Mouse (Mus musculus): ENCODE results near the gene Fam189a1.

The Fam189a1 gene

DNA sequence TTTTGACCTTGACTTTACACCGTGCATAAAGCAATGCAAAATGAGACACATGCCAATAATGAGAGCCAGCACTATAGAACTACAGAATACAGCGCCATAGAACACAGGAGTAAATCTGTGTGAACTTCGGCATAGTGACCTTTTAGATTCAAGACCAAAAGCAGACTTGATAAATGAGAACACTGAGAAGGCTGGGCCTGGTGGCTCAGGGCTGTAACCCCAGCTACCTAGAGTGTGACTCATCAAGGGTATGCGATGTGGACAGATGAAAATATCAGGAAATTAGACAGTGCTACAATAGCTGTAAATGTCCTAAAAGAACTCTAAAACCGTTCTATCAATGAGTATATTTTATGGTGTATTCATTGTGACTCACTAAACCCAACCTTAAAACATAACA, 276.0 kb downstream of the Fam189a1 start:
- no peak for DNase-seq (ENCODE audit: low spot score)

DNA sequence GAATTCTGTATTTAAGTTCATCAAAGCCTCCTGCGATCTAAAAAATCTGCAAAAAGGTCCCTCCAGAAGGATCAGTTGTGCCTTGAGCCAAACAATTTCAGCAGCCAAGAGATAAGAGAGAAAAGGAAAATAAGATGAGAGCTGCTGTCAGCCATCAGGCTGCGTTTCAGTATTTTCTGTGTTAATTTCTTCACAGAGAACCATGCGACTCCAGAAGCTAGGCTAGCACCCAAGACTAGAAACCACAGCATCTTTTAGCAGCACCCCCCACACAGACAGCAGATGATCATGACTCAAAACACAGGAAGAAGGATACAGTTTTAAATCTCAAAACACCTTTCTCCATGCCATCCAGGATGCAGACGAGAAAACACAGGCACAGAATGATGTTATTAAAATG, 281.4 kb downstream of the Fam189a1 start:
- DNase-seq (ENCODE audit: low spot score): no peak

DNA sequence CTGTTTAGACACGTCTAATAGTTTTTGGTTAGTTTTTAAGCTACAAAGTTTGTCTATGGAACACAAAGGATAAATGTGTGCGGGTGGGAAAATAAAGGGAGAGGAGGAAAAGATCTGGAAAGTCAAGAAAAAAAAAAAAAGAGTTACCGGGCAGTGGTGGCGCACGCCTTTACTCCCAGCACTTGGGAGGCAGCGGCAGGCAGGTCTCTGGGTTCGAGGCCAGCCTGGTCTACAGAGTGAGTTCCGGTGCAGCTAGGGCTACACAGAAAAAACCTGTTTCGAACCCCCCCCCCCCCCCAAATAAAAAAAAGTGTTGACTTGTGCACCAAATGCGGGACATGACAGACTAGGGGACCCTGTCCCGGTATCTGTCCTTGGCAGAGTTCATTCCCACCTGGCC, 283.1 kb downstream of the Fam189a1 start:
- DNase-seq (ENCODE audit: low spot score): no peak

DNA sequence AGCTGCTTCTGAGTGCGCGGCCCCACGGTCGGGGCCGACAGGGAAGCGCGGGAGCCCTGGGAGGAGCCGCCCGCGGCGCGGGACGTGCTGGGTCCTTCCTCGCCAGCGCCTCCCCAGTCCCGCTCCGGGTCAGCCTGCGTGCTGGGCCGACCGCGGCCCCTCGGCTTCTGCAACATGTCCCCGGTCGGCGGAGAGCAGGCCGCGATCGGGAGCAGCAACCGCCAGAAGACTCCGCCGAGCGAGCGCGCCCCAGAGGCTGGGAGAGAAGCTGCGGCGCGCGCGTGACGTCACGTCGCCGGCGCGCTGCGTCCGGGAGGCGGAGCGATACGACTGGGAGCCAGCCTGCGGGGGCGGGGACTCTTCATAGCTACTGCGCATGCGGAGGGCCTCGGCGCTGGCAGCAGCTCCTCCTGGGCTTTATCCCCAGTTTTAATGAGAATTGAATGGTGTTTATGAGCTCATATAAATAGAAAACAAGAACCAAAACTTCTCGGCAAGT, 283.6 kb downstream of the Fam189a1 start, which contains the start of gene Nsmce3:
TSS of gene Nsmce3 (minus strand) at position 255 of the 499 bp plus-strand sequence.
- peak; percentile 98 for DNase-seq (ENCODE audit: low spot score)

- DNase-seq (ENCODE audit: low spot score): no peak
Observed at GRCm38 (mm10) chr7:64871987-64872742, 284.2 kb downstream of the Fam189a1 start.

- DNase-seq (ENCODE audit: low spot score): no peak
Observed at GRCm38 (mm10) chr7:64869549-64870065, 286.8 kb downstream of the Fam189a1 start.

GRCm38 (mm10) chr7:64863538-64863937, 292.8 kb downstream of the Fam189a1 start:
- DNase-seq (ENCODE audit: low spot score): no peak

DNA sequence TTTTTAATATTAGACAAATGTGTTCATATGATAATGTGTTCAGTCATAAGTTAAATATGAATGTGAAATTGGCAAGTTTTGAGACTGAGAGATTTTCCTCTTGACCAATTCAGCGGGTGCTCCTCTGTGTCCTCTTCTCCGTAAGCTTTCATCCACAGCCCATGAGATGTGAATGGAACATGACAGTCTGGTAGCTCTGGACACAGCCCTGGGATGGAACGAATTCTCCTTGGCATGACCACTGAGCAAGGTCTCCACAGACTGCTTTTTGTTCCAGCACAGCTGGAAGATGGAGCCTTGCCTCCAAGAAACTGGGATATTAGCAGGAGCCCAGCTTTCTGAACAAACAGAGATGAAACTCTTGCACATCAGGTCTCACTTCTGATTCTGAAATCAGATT, 293.4 kb downstream of the Fam189a1 start:
- DNase-seq (ENCODE audit: low spot score): no peak

GRCm38 (mm10) chr7:64856526-64857082, 299.8 kb downstream of the Fam189a1 start:
- DNase-seq (ENCODE audit: low spot score): no peak

- no peak for DNase-seq (ENCODE audit: low spot score)
Observed at GRCm38 (mm10) chr7:64855976-64856375, 300.4 kb downstream of the Fam189a1 start.

- DNase-seq (ENCODE audit: low spot score): no peak
Observed at GRCm38 (mm10) chr7:64855389-64855927, 300.9 kb downstream of the Fam189a1 start.

- DNase-seq (ENCODE audit: low spot score): peak; percentile 16
Observed at GRCm38 (mm10) chr7:64850791-64851190, 305.6 kb downstream of the Fam189a1 start.

GRCm38 (mm10) chr7:64847366-64847899, 308.9 kb downstream of the Fam189a1 start:
- no peak for DNase-seq (ENCODE audit: low spot score)

DNA sequence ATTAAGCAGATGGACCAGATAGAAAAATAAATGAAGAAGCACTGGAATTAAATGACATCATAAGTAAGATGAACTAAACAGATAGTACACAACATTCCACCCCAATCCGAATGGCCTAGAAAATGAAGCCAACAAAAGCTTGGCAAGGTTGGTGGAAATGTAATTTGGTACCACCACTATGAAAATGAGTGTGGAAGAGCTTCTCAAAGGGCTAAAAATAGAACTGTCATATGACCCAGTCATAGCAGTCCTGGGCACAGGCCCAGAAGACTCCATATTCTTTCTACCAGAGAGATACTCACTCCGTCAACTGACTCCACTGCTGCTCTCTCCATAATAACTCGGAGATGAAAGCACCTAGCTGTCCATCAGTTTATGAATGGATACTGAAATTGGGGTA, 310.3 kb downstream of the Fam189a1 start:
- no peak for DNase-seq (ENCODE audit: low spot score)

DNA sequence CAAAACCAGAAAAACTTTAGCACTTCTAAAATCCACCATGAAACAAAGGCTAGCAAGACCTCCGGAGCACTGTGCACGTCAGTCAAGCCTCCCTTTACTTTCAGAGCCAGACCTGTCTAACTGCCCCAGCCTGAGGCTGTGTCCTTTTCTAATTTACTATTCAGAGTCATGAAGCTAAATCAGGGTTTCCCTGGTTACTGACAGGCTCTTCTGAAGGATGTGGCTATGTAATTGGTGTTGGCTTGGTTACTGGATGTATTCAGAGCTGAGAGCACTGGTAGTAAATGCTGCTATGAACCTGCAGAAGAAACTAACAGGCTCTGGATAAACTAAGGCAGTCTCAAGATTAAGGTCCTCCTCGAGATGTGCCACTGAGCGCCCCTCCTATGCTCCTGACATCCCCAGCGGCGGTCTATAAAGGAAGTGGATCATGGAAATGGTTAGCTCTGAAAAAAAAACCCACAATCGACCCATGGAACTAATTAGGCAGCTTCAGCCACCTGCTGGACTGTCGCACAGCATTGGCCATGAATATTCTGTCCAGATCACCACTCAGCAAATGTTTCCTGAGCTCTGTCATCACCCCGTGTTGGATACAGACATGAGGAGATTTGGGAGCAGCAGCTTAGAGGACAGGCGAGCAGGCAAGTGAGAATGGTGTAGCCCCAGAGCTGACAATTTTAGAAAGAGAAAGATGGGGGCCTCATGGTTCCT, 315.3 kb downstream of the Fam189a1 start:
- no peak for DNase-seq (ENCODE audit: low spot score)

DNA sequence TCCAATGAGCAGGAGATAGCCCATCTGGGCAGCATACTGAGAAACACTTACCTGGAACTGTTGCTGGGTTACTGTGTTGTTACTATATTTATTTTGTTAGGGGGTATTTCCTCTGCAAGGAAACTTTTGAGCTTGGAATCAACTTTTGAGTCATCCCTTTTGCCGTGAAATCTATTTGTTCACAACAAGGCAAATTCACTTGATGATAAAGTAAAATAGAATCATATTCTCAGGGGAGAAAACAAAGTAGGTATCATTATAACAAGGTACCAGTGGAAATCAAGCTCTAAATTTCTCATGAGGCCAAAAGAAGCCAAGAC, 315.8 kb downstream of the Fam189a1 start:
- no peak for DNase-seq (ENCODE audit: low spot score)

GRCm38 (mm10) chr7:64839801-64840575, 316.4 kb downstream of the Fam189a1 start:
- peak; percentile 11 for DNase-seq (ENCODE audit: low spot score)

- DNase-seq (ENCODE audit: low spot score): no peak
Observed at GRCm38 (mm10) chr7:64839281-64839680, 317.1 kb downstream of the Fam189a1 start.

DNA sequence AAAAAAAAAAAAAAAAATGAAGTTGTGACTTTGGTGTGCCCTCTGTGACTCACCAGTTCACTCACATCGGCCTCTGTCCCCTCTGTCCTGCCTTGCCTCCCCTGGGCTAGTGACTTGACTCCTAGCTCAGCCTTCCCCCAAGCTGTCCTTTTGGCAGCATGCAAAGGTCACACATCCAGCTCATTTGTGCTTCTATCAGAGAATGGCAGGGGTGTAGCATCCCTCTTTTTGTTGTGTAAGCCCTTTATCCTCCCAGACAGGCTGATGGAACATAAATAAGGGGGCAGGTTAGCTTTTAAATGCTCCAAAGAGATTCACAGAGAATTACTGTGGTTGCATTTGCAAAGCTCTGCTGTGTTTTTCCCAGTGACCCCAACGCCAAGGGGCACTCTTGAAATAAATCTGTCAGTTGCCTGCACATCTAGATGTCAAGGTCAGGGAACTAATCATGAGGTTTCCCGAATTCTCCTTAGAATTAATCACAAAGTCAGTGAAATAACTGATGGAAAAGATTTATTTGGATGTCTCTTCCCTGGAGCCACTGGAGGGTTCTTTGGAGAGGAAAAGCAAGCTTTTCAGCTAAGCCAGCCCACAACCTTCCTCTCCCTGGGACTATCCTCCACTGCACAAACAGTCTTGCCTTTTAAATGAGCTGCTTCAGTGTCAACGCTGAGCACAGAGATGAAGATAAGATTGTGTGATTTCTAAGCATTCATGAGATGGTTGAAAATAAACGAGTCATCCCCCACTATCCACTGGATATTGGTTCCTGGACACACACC, 326.0 kb downstream of the Fam189a1 start:
- DNase-seq (ENCODE audit: low spot score): no peak

DNA sequence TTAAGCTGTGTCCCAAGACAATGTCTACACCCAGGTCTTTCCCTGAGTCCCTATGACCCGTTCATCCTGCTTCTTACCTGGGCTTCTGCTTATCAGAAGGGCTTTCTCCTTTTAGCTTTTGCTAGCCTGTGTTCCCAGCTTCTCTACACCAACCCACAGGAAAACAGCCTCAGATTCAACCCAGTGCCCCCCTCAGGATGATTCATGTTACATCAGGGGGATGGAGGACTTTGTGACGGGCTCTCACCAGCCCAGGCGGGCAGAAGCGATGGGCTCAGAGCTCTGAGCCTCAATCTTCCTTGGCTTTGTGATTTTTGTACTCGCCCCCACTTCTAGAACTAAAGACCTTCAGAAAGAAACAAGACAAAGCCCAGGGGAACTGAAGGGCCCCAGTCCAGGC, 335.3 kb downstream of the Fam189a1 start:
- no peak for DNase-seq (ENCODE audit: low spot score)

DNA sequence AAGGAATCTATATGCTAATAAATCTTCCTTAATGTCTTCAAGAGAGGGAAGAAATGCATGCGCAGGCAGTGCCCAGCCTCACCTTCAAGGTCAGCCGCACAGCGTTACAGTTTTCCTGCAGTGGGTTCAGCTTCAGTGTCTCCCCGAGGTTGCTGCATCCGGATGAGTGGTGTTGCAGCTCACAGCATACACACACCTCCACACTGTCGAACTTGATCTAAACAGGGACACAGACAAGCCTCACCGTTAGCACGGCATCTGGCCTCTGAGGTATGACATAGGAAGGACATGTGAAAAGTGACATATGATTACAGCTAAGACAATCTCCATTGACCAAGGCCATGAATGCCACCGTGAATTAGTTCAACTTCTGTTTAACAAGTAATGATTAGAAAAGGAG, 336.7 kb downstream of the Fam189a1 start:
- no peak for DNase-seq (ENCODE audit: low spot score)
